Comparison of ENCODE assay signal across 18 mouse cellular contexts in genomic region chr10:42893857-42894256, GRCm38 (mm10). TPM values are rescaled to one million over a fixed set of nuclear protein-coding genes. Genes with fewer than 3 reads are reported as not detected.
DNase-seq lines count a peak whose midpoint lies in the region; ATAC-seq and TF ChIP-seq lines count a peak whose summit lies in the region.
"Had no signal": no experiment of that assay in that cellular context is flagged by ENCODE, and none has a peak within 500 bp of the region (broad histone marks: within the 10 kb centered on the region; RNA-seq: fewer than 3 reads in every experiment).

No protein-coding gene starts in this region.

- TF ChIP-seq CTCF in stomach, postnatal 0 days (IDR thresholded peaks at IDR 0.05; ENCODE audit: low read depth), result no peak
- TF ChIP-seq CTCF in small intestine, adult 2 months (IDR thresholded peaks at IDR 0.05; ENCODE audit: extremely low read depth, insufficient read length, insufficient replicate concordance, low read depth, low read length), result no peak

- WGBS in stomach, embryonic 16.5 days, result 46% methylated on average over 8 of the region's 8 CpGs
- WGBS in stomach, postnatal 0 days, result 47% methylated on average over 8 of the region's 8 CpGs
- WGBS in small intestine, adult 2 months, result 51% methylated on average over 8 of the region's 8 CpGs

- H3K27ac ChIP-seq in stomach, embryonic 16.5 days (ENCODE audit: low read length), result no peak overlapping the region
- no peak overlapping the region for H3K27ac ChIP-seq in stomach, postnatal 0 days (replicated peaks)
- peak overlapping the region; percentile 16 for H3K27ac ChIP-seq in small intestine, adult 2 months (ENCODE audit: insufficient read depth, low read depth, low read length)
- H3K27ac ChIP-seq: embryonic facial prominence, embryonic 15.5 days; layer of hippocampus, adult 2 months; liver, embryonic 12.5 days; neural tube, embryonic 12.5 days had no signal

- no peak for TF ChIP-seq EP300 in stomach, postnatal 0 days (optimal IDR thresholded peaks at IDR 0.05)

- no peaks in the 10 kb centered on the region for H3K36me3 ChIP-seq in stomach, embryonic 16.5 days (ENCODE audit: control insufficient read depth, insufficient read depth, low read length)
- H3K36me3 ChIP-seq in stomach, postnatal 0 days (ENCODE audit: control insufficient read depth, insufficient read depth, low read length), result no peaks in the 10 kb centered on the region
- no peaks in the 10 kb centered on the region for H3K36me3 ChIP-seq in small intestine, adult 2 months (ENCODE audit: control insufficient read depth, insufficient read depth, low read length)
- H3K36me3 ChIP-seq: embryonic facial prominence, embryonic 15.5 days; forebrain, embryonic 10.5 days; G1E; liver, embryonic 12.5 days; neural tube, embryonic 12.5 days had no signal

- peaks cover 21% of the 10 kb centered on the region; the same call in 1 of the 2 replicates for H3K4me1 ChIP-seq in stomach, embryonic 16.5 days (ENCODE audit: control insufficient read depth, insufficient read depth, low read length)
- H3K4me1 ChIP-seq in stomach, postnatal 0 days (replicated peaks; ENCODE audit: control insufficient read depth, insufficient read depth), result no peaks in the 10 kb centered on the region; the same call in 1 of the 2 replicates
- peaks cover 19% of the 10 kb centered on the region; the same call in 1 of the 2 replicates for H3K4me1 ChIP-seq in small intestine, adult 2 months (ENCODE audit: control insufficient read depth, insufficient read depth, insufficient read length, low read length)
- H3K4me1 ChIP-seq: embryonic facial prominence, embryonic 15.5 days; liver, embryonic 12.5 days had no signal

- H3K4me3 ChIP-seq in stomach, embryonic 16.5 days (replicated peaks; ENCODE audit: low read length), result no peak overlapping the region
- H3K4me3 ChIP-seq in stomach, postnatal 0 days (ENCODE audit: low read depth, low read length), result no peak overlapping the region
- H3K4me3 ChIP-seq in small intestine, adult 2 months (ENCODE audit: low read depth, low read length), result no peak overlapping the region
- H3K4me3 ChIP-seq: embryonic facial prominence, embryonic 15.5 days; forebrain, embryonic 10.5 days; layer of hippocampus, adult 2 months; liver, embryonic 12.5 days; neural tube, embryonic 12.5 days had no signal

- intact Hi-C loops in heart, postnatal 14 days (cut with DNase I), result no loop called here
- intact Hi-C loops in heart, postnatal 36 days (cut with DNase I), result no loop called here

- no peaks in the 10 kb centered on the region for H3K9me3 ChIP-seq in stomach, embryonic 16.5 days (replicated peaks; ENCODE audit: control insufficient read depth, low read length)
- no peaks in the 10 kb centered on the region for H3K9me3 ChIP-seq in stomach, postnatal 0 days (ENCODE audit: control insufficient read depth, low read length)
- H3K9me3 ChIP-seq: embryonic facial prominence, embryonic 15.5 days; forebrain, embryonic 10.5 days; G1E; liver, embryonic 12.5 days; neural tube, embryonic 12.5 days had no signal

- H3K4me2 ChIP-seq in stomach, embryonic 16.5 days (ENCODE audit: low read depth, low read length), result no peak overlapping the region
- no peak overlapping the region for H3K4me2 ChIP-seq in stomach, postnatal 0 days (replicated peaks; ENCODE audit: low read depth)
- H3K4me2 ChIP-seq: embryonic facial prominence, embryonic 15.5 days; liver, embryonic 12.5 days; neural tube, embryonic 12.5 days had no signal

- peak; percentile 29 to 38 for DNase-seq in cerebellum, postnatal 10 days
- DNase-seq in cerebellum, adult 9-11 months, result no peak
- DNase-seq in heart, postnatal 14 days, result peak; percentile 22 to 45
- DNase-seq in heart, postnatal 36 days, result no peak
- DNase-seq in stomach, postnatal 0 days (ENCODE audit: low spot score), result no peak
- no peak for DNase-seq in right cerebral cortex, postnatal 10 days (ENCODE audit: low spot score in 2 of 2)
- DNase-seq: embryo, embryonic 11 days; kidney, postnatal 10 days; left cerebral cortex, postnatal 4 days had no signal

- no peak overlapping the region for H3K9ac ChIP-seq in stomach, embryonic 16.5 days (ENCODE audit: low read length)
- H3K9ac ChIP-seq in stomach, postnatal 0 days (ENCODE audit: low read length), result no peak overlapping the region
- H3K9ac ChIP-seq: embryonic facial prominence, embryonic 15.5 days; liver, embryonic 12.5 days; neural tube, embryonic 12.5 days had no signal

- no peak for TF ChIP-seq POLR2A in small intestine, adult 2 months (IDR thresholded peaks at IDR 0.05; ENCODE audit: low read depth, low read length)

- H3K27me3 ChIP-seq in stomach, embryonic 16.5 days (ENCODE audit: control insufficient read depth, insufficient read depth, low read length), result no peaks in the 10 kb centered on the region
- H3K27me3 ChIP-seq in stomach, postnatal 0 days (ENCODE audit: control insufficient read depth, insufficient read depth, low read length), result no peaks in the 10 kb centered on the region
- no peaks in the 10 kb centered on the region for H3K27me3 ChIP-seq in small intestine, adult 2 months (ENCODE audit: control insufficient read depth, insufficient read depth, low read length)
- H3K27me3 ChIP-seq: embryonic facial prominence, embryonic 15.5 days; liver, embryonic 12.5 days; neural tube, embryonic 12.5 days had no signal

- peak; percentile 59; the same call in 1 of the 2 replicates for ATAC-seq in stomach, embryonic 16.5 days (ENCODE audit: insufficient read depth, low FRiP score)
- ATAC-seq in stomach, postnatal 0 days (ENCODE audit: low FRiP score, low TSS enrichment), result no peak
- ATAC-seq: liver, embryonic 12.5 days; midbrain, embryonic 16.5 days had no signal

RNA-seq across cellular contexts. Expression of gene Scml4, which starts 33.7 kb away (rescaled TPM):
- 1 to 10 TPM; 1.7 to 2.6 TPM for total RNA-seq in heart, postnatal 14 days (2021)
- total RNA-seq in heart, postnatal 36 days (2021), result 1 to 10 TPM; 1.3 to 1.4 TPM
- polyA plus RNA-seq in stomach, embryonic 16.5 days (2015; fragmentation: Nextera tagmentation; extraction: Ambion mirVana), result 12.2 and 13.8 TPM in 2 replicates
- polyA plus RNA-seq in stomach, postnatal 0 days (2015; fragmentation: Nextera tagmentation; extraction: Ambion mirVana), result 5.1 and 5.4 TPM in 2 replicates
- 6.7 and 12.1 TPM in 2 replicates for polyA plus RNA-seq in small intestine, adult 2 months (2012; rRNA removed)
- total RNA-seq: G1E had no signal
- polyA plus RNA-seq: G1E had no signal

Comparison
In these comparisons a context has a peak if more than half of its experiments do, and no peak if none do; other contexts are left out.
1. DNase-seq: peak in cerebellum, postnatal 10 days (2 of 2) and heart, postnatal 14 days (2 of 2); none in cerebellum, adult 9-11 months (single experiment), heart, postnatal 36 days (0 of 2), stomach, postnatal 0 days (single experiment) and right cerebral cortex, postnatal 10 days (0 of 2).